Mouse (Mus musculus) CH12.LX (cell line): ENCODE data around the gene Sh3bp5l. TPM values are rescaled to one million over a fixed set of nuclear protein-coding genes. Genes with fewer than 3 reads are reported as not detected.

Experiments used
- DNase-seq: peaks from one replicate; pipeline ENCODE4 v3.0.0-alpha.2; 2013; ENCODE audit errors: extremely low read depth
- H3K27ac ChIP-seq: 2 replicates; pipeline ENCODE4 v1.5.1; 2012; ENCODE audit warnings: low read depth, mild to moderate bottlenecking, control low read depth, moderate library complexity; ENCODE audit not compliant: insufficient read depth
- H3K27me3 ChIP-seq: replicated peaks from 2 replicates; pipeline ENCODE3; 2012; ENCODE audit warnings: inconsistent platforms
- H3K36me3 ChIP-seq, 2 experiments: replicated peaks in 1 of 2; 2 replicates each; pipeline versions ENCODE3 to v1.6.1; 2012; ENCODE audit warnings: inconsistent platforms in 1 of 2, low read length in 1 of 2, mild to moderate bottlenecking in 1 of 2, mixed read lengths in 1 of 2, moderate library complexity in 1 of 2; ENCODE audit not compliant: control insufficient read depth in 1 of 2, insufficient read depth in 1 of 2
- H3K4me1 ChIP-seq, 2 experiments: 2 replicates each; pipeline ENCODE4 v1.6.1; 2012; ENCODE audit warnings: inconsistent platforms in 1 of 2, moderate library complexity in 1 of 2; ENCODE audit not compliant: insufficient read depth in 2 of 2, control insufficient read depth in 1 of 2
- H3K4me2 ChIP-seq: 2 replicates; pipeline ENCODE4 v1.6.1; 2012; ENCODE audit warnings: low read depth, mild to moderate bottlenecking, control low read depth; ENCODE audit not compliant: poor library complexity, insufficient read depth, severe bottlenecking
- H3K4me3 ChIP-seq, 3 experiments: fragments of 150-350 bp in 1 of 3; sonication (generic) in 1 of 3; replicated peaks in 1 of 3; 2 replicates each; pipeline versions ENCODE3 to v1.5.1; 2011 to 2012; ENCODE audit warnings: low read depth in 2 of 3, low read length in 2 of 3, mild to moderate bottlenecking in 2 of 3, moderate library complexity in 2 of 3, control low read depth in 1 of 3, improper control_type of control experiment in 1 of 3, inconsistent platforms in 1 of 3, mixed read lengths in 1 of 3; ENCODE audit not compliant: poor library complexity in 1 of 3
- H3K79me2 ChIP-seq: replicated peaks from 2 replicates; pipeline ENCODE4 v1.6.1; 2012; ENCODE audit warnings: mild to moderate bottlenecking, moderate library complexity; ENCODE audit not compliant: control insufficient read depth, poor library complexity, insufficient read depth, severe bottlenecking; ENCODE audit errors: extremely low read depth
- H3K9ac ChIP-seq: 2 replicates; pipeline ENCODE4 v1.6.1; 2012; ENCODE audit warnings: low read depth, mild to moderate bottlenecking, control low read depth, moderate library complexity; ENCODE audit not compliant: insufficient read depth
- H3K9me3 ChIP-seq: replicated peaks from 2 replicates; pipeline ENCODE3; 2012; ENCODE audit warnings: low read length, inconsistent platforms, mixed read lengths
- CHD1 ChIP-seq: IDR thresholded peaks from 2 replicates; pipeline ENCODE4 v1.6.1; 2012; ENCODE audit warnings: low read depth, low read length, improper control_type of control experiment, inconsistent platforms
- E2F4 ChIP-seq: IDR thresholded peaks from 2 replicates; pipeline ENCODE4 v1.6.1; 2011; ENCODE audit warnings: low read depth, low read length, improper control_type of control experiment; ENCODE audit not compliant: insufficient replicate concordance
- ELF1 ChIP-seq: IDR thresholded peaks from 2 replicates; pipeline ENCODE4 v1.6.1; 2014; ENCODE audit warnings: low read depth, mild to moderate bottlenecking, inconsistent platforms, low read length, improper control_type of control experiment
- GABPA ChIP-seq: IDR thresholded peaks from 2 replicates; pipeline ENCODE4 v1.6.1; 2012; ENCODE audit warnings: low read depth, low read length, improper control_type of control experiment, inconsistent platforms; ENCODE audit not compliant: insufficient replicate concordance
- HCFC1 ChIP-seq: IDR thresholded peaks from 2 replicates; pipeline ENCODE4 v1.6.1; 2012; ENCODE audit warnings: low read depth, mild to moderate bottlenecking, inconsistent platforms, low read length, improper control_type of control experiment
- JUND ChIP-seq: conservative IDR thresholded peaks from 2 replicates; pipeline ENCODE4 v1.6.1; 2011; ENCODE audit warnings: low read depth, low read length, improper control_type of control experiment
- MAFK ChIP-seq: IDR thresholded peaks from 2 replicates; pipeline ENCODE4 v1.6.1; 2011; ENCODE audit warnings: low read length, improper control_type of control experiment; ENCODE audit not compliant: insufficient replicate concordance
- MAX ChIP-seq: IDR thresholded peaks from 2 replicates; pipeline ENCODE4 v1.6.1; 2011; ENCODE audit warnings: low read length, improper control_type of control experiment
- MAZ ChIP-seq: IDR thresholded peaks from 2 replicates; pipeline ENCODE4 v1.6.1; 2012; ENCODE audit warnings: low read depth, mild to moderate bottlenecking, inconsistent platforms, low read length, improper control_type of control experiment, moderate library complexity
- MYC ChIP-seq: IDR thresholded peaks from 2 replicates; pipeline ENCODE4 v1.6.1; 2011; ENCODE audit warnings: low read depth, mild to moderate bottlenecking, improper control_type of control experiment, low read length
- NELFE ChIP-seq: IDR thresholded peaks from 2 replicates; pipeline ENCODE4 v1.6.1; 2011; ENCODE audit warnings: low read depth, low read length, improper control_type of control experiment
- PAX5 ChIP-seq: IDR thresholded peaks from 2 replicates; pipeline ENCODE4 v1.6.1; 2012; ENCODE audit warnings: low read length, inconsistent platforms, mixed read lengths
- POLR2A ChIP-seq: IDR thresholded peaks from 2 replicates; pipeline ENCODE4 v1.6.1; 2011; ENCODE audit warnings: low read depth, mild to moderate bottlenecking, improper control_type of control experiment, low read length
- POLR2AphosphoS2 ChIP-seq: IDR thresholded peaks from 2 replicates; pipeline ENCODE4 v1.6.1; 2011; ENCODE audit warnings: low read depth, low read length, improper control_type of control experiment
- RAD21 ChIP-seq: IDR thresholded peaks from 2 replicates; pipeline ENCODE4 v1.6.1; 2011; ENCODE audit warnings: low read depth, mild to moderate bottlenecking, low read length, improper control_type of control experiment, moderate library complexity
- RCOR1 ChIP-seq: conservative IDR thresholded peaks from 2 replicates; pipeline ENCODE4 v1.6.1; 2012; ENCODE audit warnings: low read depth, mild to moderate bottlenecking, inconsistent platforms, low read length, improper control_type of control experiment
- SIN3A ChIP-seq: IDR thresholded peaks from 2 replicates; pipeline ENCODE4 v1.6.1; 2012; ENCODE audit warnings: low read length, improper control_type of control experiment, inconsistent platforms
- SMC3 ChIP-seq: IDR thresholded peaks from 2 replicates; pipeline ENCODE4 v1.6.1; 2011; ENCODE audit warnings: low read depth, low read length, improper control_type of control experiment
- UBTF ChIP-seq: IDR thresholded peaks from 2 replicates; pipeline ENCODE4 v1.6.1; 2012; ENCODE audit warnings: low read depth, mild to moderate bottlenecking, inconsistent platforms, low read length, improper control_type of control experiment, moderate library complexity
- USF1 ChIP-seq: IDR thresholded peaks from 2 replicates; pipeline ENCODE4 v1.6.1; 2014; ENCODE audit warnings: low read depth, mild to moderate bottlenecking, inconsistent platforms, low read length, improper control_type of control experiment
- USF2 ChIP-seq: conservative IDR thresholded peaks from 2 replicates; pipeline ENCODE4 v1.6.1; 2011; ENCODE audit warnings: low read depth, low read length, improper control_type of control experiment
- ZKSCAN1 ChIP-seq: IDR thresholded peaks from 2 replicates; pipeline ENCODE4 v1.6.1; 2012; ENCODE audit warnings: low read depth, inconsistent platforms, low read length, improper control_type of control experiment, borderline replicate concordance
- ZNF384 ChIP-seq: IDR thresholded peaks from 2 replicates; pipeline ENCODE4 v1.6.1; 2012; ENCODE audit warnings: low read depth, low read length, improper control_type of control experiment, inconsistent platforms
- dilution Hi-C: fragments of 300-500 bp; cut with MboI; formaldehyde crosslinking; loops from 2 replicates; pipeline ENCODE4 v1.14.3; 2020; ENCODE audit warnings: low sequenced_read_pairs; ENCODE audit not compliant: extremely low pct_unique_long_range_greater_than_20kb, extremely low pct_ligation_motif_present
- in situ Hi-C: fragments of 300-500 bp; cut with MboI; formaldehyde crosslinking; loops from 3 replicates; pipeline ENCODE4 v1.14.3; 2019; ENCODE audit warnings: low sequenced_read_pairs, low pct_ligation_motif_present, low pct_unique_long_range_greater_than_20kb, mixed read lengths
- polyA plus RNA-seq: library from polyadenylated mRNA; unstranded; fragments of >175 nt; gene quantifications from 2 replicates; pipeline ENCODE4 v1.2.1, GENCODE M21; 2012; ENCODE audit warnings: low read depth; ENCODE audit not compliant: insufficient read length
- total RNA-seq, 2 experiments: library from RNA; depleted of rRNA; stranded (reverse); fragments of 300-350 nt in 1 of 2; fragments of >200 nt in 1 of 2; gene quantifications; 2 replicates each; pipeline ENCODE4 v1.2.3; 2012 to 2014

Sh3bp5l gene
- total and polyA plus RNA-seq, 3 experiments: 18.6 to 27.7 (median 22.8) TPM

- Histone ChIP-seq H3K9me3 (peaks cover 2% of the 10 kb centered on the region), H3K27me3 (peaks cover 82% of the 10 kb centered on the region), H3K36me3 (no peaks in the 10 kb centered on the region), H3K79me2 (no peaks in the 10 kb centered on the region), H3K9ac (no peak within 1 kb of the TSS), H3K27ac (no peak within 1 kb of the TSS), H3K4me1 (no peaks in the 10 kb centered on the region), H3K4me3 (no peak within 1 kb of the TSS), H3K4me2 (no peak within 1 kb of the TSS)
- no peak for DNase-seq
- dilution Hi-C loops: no loop called here
- in situ Hi-C loops: no loop called here
- TF ChIP-seq HCFC1 (no peak), MAX (no peak), UBTF (no peak), GABPA (no peak), MAFK (no peak), RCOR1 (no peak), USF1 (no peak), ZKSCAN1 (no peak), SMC3 (no peak), ZNF384 (no peak), SIN3A (no peak), NELFE (no peak), POLR2A (no peak), JUND (no peak), PAX5 (no peak)
These were observed 48.3 kb downstream of the Sh3bp5l start, which contains the start of gene Lypd8 for GRCm38 (mm10) chr11:58378763-58379278. Lypd8 (plus strand) TSS chr11:58379043.

DNA sequence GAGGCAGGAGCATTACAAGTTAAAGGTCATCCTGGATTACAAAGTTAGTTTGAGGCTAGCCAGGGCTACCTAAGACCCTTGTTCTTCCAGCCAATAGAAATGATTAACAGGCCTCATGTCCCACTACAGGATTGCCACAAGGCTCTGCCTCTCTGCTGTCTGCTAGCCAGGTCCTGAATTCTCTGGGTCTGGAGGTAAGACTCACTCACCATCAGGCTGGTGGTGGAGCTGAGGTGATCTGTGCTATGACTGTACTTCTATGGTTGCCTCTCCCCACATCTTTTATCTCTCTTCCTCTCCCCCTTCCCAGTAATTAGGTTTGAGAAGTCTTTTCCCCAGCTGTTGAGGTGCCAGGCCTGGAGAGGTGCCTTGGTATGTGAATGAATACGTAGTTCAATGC lies 49.0 kb downstream of the Sh3bp5l start:
- no peaks in the 10 kb centered on the region for H3K36me3 ChIP-seq
- no peak overlapping the region for H3K27ac ChIP-seq
- H3K9me3 ChIP-seq: peaks cover 2% of the 10 kb centered on the region
- H3K79me2 ChIP-seq: no peaks in the 10 kb centered on the region
- no peaks in the 10 kb centered on the region for H3K4me1 ChIP-seq
- dilution Hi-C loops: no loop called here
- TF ChIP-seq HCFC1: no peak
- TF ChIP-seq ELF1: no peak
- TF ChIP-seq MAZ: no peak
- TF ChIP-seq CHD1: no peak
- no peak for TF ChIP-seq MAX
- TF ChIP-seq E2F4: no peak
- TF ChIP-seq USF2: no peak
- TF ChIP-seq POLR2AphosphoS2: no peak
- no peak for TF ChIP-seq ZNF384
- TF ChIP-seq SMC3: no peak
- TF ChIP-seq RCOR1: no peak
- no peak for TF ChIP-seq SIN3A
- TF ChIP-seq POLR2A: no peak
- no peak for TF ChIP-seq UBTF
- no peak for TF ChIP-seq MYC
- no peak for TF ChIP-seq USF1
- no peak for TF ChIP-seq RAD21
- H3K27me3 ChIP-seq: peaks cover 89% of the 10 kb centered on the region
- no peak overlapping the region for H3K4me3 ChIP-seq
- in situ Hi-C loops: no loop called here
- no peak overlapping the region for H3K9ac ChIP-seq
- H3K4me2 ChIP-seq: no peak overlapping the region
- DNase-seq: no peak
